Mouse (Mus musculus): ENCODE data around the gene Asb2.

GRCm38 (mm10) chr12:103353538-103353937 is 2.3 kb downstream of the Asb2 start:
- peak in 1 of 2 experiments; percentile 49; a peak in 2 of 4 replicates for TF ChIP-seq CTCF (conservative IDR thresholded peaks at IDR 0.05 in 1 of 2, IDR thresholded peaks at IDR 0.05 in 1 of 2; ENCODE audit: low read depth in 2 of 2, low read length in 2 of 2)
- no peak for TF ChIP-seq EP300 (IDR thresholded peaks at IDR 0.05; ENCODE audit: low read length)
- no peak for TF ChIP-seq JUN (IDR thresholded peaks at IDR 0.05; ENCODE audit: insufficient read depth, low read depth, low read length)
- TF ChIP-seq USF2 (conservative IDR thresholded peaks at IDR 0.05; ENCODE audit: low read depth, low read length) = no peak
- TF ChIP-seq TCF12 (IDR thresholded peaks at IDR 0.05; ENCODE audit: low read depth, low read length) = no peak
- TF ChIP-seq CHD1 (IDR thresholded peaks at IDR 0.05; ENCODE audit: low read depth, low read length) = no peak
- no peak for TF ChIP-seq POLR2A (IDR thresholded peaks at IDR 0.05; ENCODE audit: low read depth, low read length)
- TF ChIP-seq MXI1 (IDR thresholded peaks at IDR 0.05; ENCODE audit: low read depth, low read length) = no peak
- no peak for TF ChIP-seq ZKSCAN1 (IDR thresholded peaks at IDR 0.05; ENCODE audit: borderline replicate concordance, low read depth, low read length)
